Mouse (Mus musculus) hindbrain, embryonic 10.5 days (tissue): Measurements from ENCODE around the gene Sec24d. TPM values are rescaled to one million over a fixed set of nuclear protein-coding genes. Genes with fewer than 3 reads are reported as not detected.

Experiments used
- DNase-seq: peaks from one replicate; pipeline ENCODE4 v3.0.0-alpha.2; 2017; ENCODE audit warnings: low spot score
- H3K27ac ChIP-seq: fragments of 300-500 bp; sonication (generic); 2 replicates; pipeline ENCODE4 v1.5.1; 2016; ENCODE audit warnings: mild to moderate bottlenecking, moderate library complexity
- H3K27me3 ChIP-seq: fragments of 300-500 bp; sonication (generic); 2 replicates; pipeline ENCODE4 v1.6.1; 2016; ENCODE audit warnings: mild to moderate bottlenecking; ENCODE audit not compliant: poor library complexity, insufficient read depth, severe bottlenecking
- H3K36me3 ChIP-seq: fragments of 300-500 bp; sonication (generic); 2 replicates; pipeline ENCODE4 v1.6.1; 2016; ENCODE audit warnings: mild to moderate bottlenecking, moderate library complexity
- H3K4me1 ChIP-seq: fragments of 300-500 bp; sonication (generic); replicated peaks from 2 replicates; pipeline ENCODE4 v1.6.1; 2016; ENCODE audit warnings: mild to moderate bottlenecking
- H3K4me3 ChIP-seq: fragments of 300-500 bp; sonication (generic); 2 replicates; pipeline ENCODE4 v1.5.1; 2016; ENCODE audit warnings: mild to moderate bottlenecking, moderate library complexity
- H3K9me3 ChIP-seq: fragments of 300-500 bp; sonication (generic); 2 replicates; pipeline ENCODE4 v1.6.1; 2016; ENCODE audit warnings: mild to moderate bottlenecking, moderate library complexity
- WGBS: fragments of 180-500 bp; shearing (Covaris S2); methylation state at CpG from one replicate; pipeline ENCODE4 v1.1.7; 2016; 5-methylcytosine and 5-hydroxymethylcytosine counted together
- polyA plus RNA-seq: library from polyadenylated mRNA; unstranded; fragments of >200 nt; fragmentation: Nextera tagmentation; extraction: Ambion mirVana; gene quantifications from 2 replicates; pipeline ENCODE4 v1.2.1, GENCODE M21; 2016

Gene Sec24d
- polyA plus RNA-seq, 1 experiment from 2014 or later = 20.1 TPM

DNA sequence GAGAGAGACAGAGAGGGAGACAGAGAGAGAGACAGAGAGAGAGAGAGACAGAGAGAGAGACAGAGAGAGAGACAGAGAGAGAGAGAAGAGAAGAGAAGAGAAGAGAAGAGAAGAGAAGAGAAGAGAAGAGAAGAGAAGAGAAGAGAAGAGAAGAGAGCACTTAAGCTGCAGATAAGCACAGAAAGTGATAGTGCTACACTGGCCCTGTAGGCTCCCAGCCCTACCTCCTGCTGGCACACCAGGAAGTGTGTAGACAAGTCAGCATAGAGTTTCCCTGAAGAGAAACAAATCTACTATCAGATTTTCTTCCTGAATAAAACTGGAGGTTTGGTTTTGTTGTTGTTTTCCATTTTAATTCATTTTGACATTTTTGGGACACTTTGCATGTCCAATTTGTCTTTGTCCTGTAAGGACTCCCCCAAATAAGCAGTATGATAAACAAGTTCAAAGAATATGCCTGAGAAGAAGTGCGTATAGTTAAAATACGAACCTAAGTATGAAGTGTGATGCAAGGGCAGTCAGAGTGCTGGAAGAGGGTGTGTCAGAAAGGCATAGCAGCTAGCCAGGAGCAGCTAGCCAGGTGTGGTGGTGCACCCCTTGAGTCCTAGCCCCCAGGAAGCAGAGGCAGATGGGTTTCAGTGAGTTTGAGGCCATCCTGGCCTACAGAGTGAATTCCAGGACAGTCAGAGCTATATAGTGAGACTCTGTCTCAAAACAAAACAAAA, 65.2 kb downstream of the Sec24d start:
- Histone ChIP-seq H3K36me3 (no peaks in the 10 kb centered on the region), H3K27ac (no peak overlapping the region), H3K27me3 (no peaks in the 10 kb centered on the region), H3K4me3 (no peak overlapping the region), H3K9me3 (no peaks in the 10 kb centered on the region), H3K4me1 (0 out of 2 replicates have a peak, but pooled peaks cover 5% of the 10 kb centered on the region)
- no peak for DNase-seq
- WGBS = 87% methylated on average over 2 of the region's 2 CpGs

DNA sequence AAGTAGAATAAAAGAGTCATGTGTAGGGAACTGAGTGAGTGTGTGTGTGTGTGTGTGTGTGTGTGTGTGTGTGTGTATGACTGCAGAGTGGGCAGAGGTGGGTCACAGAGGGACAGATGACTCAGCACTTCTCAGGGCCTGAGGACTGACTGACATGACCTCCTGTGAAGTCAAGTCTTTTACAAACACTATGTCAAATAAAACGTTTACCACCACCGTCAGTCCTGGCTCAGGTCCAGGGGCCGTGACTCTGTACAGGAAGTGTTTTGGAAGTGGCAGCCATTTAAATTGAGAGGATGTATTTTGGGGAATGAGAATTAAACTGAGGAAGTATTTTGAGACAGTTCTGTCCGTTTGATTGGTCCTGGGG, 65.8 kb downstream of the Sec24d start:
- no peak overlapping the region for H3K4me3 ChIP-seq
- H3K27ac ChIP-seq = no peak overlapping the region
- WGBS = 49% methylated on average over 4 of the region's 4 CpGs
- H3K4me1 ChIP-seq = 0 out of 2 replicates have a peak, but pooled peaks cover 5% of the 10 kb centered on the region
- no peaks in the 10 kb centered on the region for H3K27me3 ChIP-seq
- H3K36me3 ChIP-seq = no peaks in the 10 kb centered on the region
- DNase-seq = no peak
- no peaks in the 10 kb centered on the region for H3K9me3 ChIP-seq

DNA sequence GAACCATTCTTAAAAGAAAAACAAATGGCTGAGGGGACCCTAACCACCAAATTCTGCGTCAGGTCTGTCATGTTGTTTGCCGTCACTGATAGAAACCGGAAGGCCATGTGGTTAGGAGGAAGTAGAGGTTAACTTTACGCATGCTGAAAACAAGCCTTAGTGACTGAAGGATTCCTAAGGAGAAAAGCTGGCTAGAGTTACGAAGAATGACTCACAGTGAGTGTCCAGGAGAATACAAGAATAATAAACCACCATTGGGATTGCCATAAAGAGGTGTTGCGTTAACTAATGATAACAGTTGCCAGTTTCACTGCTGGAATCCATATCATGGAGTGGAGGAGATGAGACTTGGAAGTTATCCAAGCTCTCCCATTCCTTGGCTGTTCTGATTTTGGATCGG, 67.7 kb downstream of the Sec24d start:
- H3K9me3 ChIP-seq = no peaks in the 10 kb centered on the region
- 0 out of 2 replicates have a peak, but pooled peaks cover 5% of the 10 kb centered on the region for H3K4me1 ChIP-seq
- DNase-seq = no peak
- no peak overlapping the region for H3K4me3 ChIP-seq
- no peaks in the 10 kb centered on the region for H3K27me3 ChIP-seq
- WGBS = 84% methylated on average over 7 of the region's 7 CpGs
- H3K36me3 ChIP-seq = no peaks in the 10 kb centered on the region
- no peak overlapping the region for H3K27ac ChIP-seq

DNA sequence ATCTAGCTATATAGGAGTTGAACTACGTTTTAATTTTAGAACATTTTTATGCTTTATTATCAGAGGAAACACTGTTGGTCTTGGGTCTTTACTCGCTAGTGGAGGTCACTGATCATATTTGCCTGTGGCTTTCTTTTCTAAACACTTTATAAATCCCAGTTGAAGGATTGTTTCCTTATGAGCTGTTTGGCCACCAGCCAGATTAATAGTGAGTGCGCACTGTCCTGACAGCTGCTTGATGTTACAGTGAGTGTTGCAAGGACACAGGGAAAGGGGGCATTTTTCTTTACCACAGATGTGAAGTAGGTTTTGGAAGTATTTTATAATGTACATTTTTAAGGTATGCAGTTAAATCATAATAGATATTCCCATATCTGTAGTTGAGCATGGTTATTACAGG, 68.2 kb downstream of the Sec24d start:
- DNase-seq = no peak
- 85% methylated on average over 3 of the region's 3 CpGs for WGBS
- no peaks in the 10 kb centered on the region for H3K9me3 ChIP-seq
- H3K27ac ChIP-seq = no peak overlapping the region
- no peak overlapping the region for H3K4me3 ChIP-seq
- no peaks in the 10 kb centered on the region for H3K36me3 ChIP-seq
- H3K27me3 ChIP-seq = no peaks in the 10 kb centered on the region
- H3K4me1 ChIP-seq = 0 out of 2 replicates have a peak, but pooled peaks cover 5% of the 10 kb centered on the region

DNA sequence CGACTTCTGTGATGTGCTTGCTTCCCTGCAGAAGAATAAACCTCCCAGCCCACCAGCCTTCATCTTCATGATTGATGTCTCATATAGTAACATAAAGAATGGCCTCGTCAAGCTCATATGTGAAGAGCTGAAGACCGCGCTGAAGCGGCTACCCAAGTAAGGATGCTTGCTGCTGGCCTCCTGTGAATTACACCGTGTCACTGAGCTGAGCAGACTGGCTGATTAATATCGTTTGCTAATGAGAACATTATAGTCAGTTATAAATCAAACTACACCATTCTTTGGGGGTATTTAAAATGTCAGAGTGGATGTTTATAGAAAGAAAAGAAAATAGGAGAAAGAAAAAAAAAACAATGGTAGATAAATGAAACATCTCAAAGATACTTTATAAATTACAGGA, 69.2 kb downstream of the Sec24d start:
- H3K27me3 ChIP-seq = no peaks in the 10 kb centered on the region
- H3K4me3 ChIP-seq = no peak overlapping the region
- no peak overlapping the region for H3K27ac ChIP-seq
- no peaks in the 10 kb centered on the region for H3K9me3 ChIP-seq
- no peak for DNase-seq
- 86% methylated on average over 7 of the region's 7 CpGs for WGBS
- H3K36me3 ChIP-seq = no peaks in the 10 kb centered on the region
- 0 out of 2 replicates have a peak, but pooled peaks cover 5% of the 10 kb centered on the region for H3K4me1 ChIP-seq

DNA sequence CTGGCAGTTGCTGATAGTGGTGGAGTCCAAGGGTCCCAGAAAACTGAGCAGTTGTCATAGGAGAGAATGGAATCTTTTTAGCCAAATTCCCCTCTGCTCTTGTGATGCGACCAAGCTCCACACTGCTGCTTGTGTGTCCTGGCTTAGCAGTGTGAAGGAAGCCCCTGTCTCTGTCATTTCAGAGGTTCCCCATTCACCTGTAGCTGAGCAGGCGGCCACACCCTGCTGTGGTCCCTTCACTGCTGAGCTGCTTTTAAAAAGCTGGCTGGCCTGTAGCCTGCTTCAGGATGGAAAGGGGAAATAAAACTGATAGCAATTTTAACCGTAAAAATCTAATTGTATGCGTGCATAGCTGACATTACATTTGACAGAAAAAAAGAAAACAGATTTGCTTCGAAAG, 69.7 kb downstream of the Sec24d start:
- no peak overlapping the region for H3K27ac ChIP-seq
- H3K4me3 ChIP-seq = no peak overlapping the region
- H3K4me1 ChIP-seq = 0 out of 2 replicates have a peak, but pooled peaks cover 5% of the 10 kb centered on the region
- H3K36me3 ChIP-seq = no peaks in the 10 kb centered on the region
- no peaks in the 10 kb centered on the region for H3K27me3 ChIP-seq
- no peak for DNase-seq
- H3K9me3 ChIP-seq = no peaks in the 10 kb centered on the region
- WGBS = 78% methylated on average over 5 of the region's 5 CpGs

DNA sequence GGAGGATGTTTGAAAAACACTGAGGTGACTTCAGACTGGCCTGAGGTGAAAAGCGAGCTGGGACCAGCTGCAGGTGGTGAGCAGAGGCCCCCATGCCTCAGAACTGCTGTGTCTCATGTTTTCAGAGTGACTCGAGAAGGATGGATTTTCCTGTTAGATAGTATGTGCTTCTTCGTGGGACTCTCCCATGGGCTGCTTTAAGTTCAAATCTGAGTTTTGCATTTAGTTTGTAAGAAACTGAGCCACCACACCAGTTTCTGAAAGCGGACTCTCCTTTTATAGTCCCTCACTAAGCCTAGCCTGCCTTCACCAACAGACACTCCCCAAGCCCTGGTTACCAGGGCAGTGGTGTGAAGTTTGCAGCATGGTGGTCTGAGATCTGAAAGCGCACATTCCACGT, 70.6 kb downstream of the Sec24d start:
- DNase-seq = no peak
- H3K27me3 ChIP-seq = no peaks in the 10 kb centered on the region
- H3K36me3 ChIP-seq = no peaks in the 10 kb centered on the region
- H3K4me1 ChIP-seq = 0 out of 2 replicates have a peak, but pooled peaks cover 3% of the 10 kb centered on the region
- 74% methylated on average over 6 of the region's 6 CpGs for WGBS
- no peak overlapping the region for H3K4me3 ChIP-seq
- no peak overlapping the region for H3K27ac ChIP-seq
- no peaks in the 10 kb centered on the region for H3K9me3 ChIP-seq

DNA sequence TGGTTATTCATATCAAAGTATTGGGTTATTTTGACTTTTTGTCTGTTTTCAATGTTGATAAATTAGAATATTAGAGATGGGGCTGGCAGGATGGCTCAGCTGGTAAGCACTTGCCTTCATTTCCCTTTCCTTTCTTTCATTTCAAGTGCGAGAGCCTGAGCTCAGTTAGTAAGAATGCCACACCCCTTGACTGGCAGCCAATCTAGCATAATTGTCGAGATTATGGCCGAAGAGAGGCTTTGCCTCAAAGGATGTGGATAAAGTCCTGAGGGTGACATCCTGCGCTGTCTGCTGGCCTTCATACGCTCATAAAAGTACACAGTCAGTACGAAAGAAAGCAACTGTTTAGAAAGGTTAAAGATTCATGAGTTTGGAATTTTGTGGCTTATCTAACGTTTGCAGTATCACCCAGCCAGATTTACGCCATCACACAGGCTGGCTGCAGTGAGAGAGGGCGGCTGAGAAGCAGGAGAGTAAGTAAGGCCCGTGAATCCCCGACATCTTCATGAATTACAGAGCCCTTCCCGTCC, 71.5 kb downstream of the Sec24d start:
- WGBS = 85% methylated on average over 12 of the region's 12 CpGs
- H3K9me3 ChIP-seq = no peaks in the 10 kb centered on the region
- no peak for DNase-seq
- no peak overlapping the region for H3K4me3 ChIP-seq
- no peak overlapping the region for H3K27ac ChIP-seq
- H3K4me1 ChIP-seq = no peaks in the 10 kb centered on the region
- no peaks in the 10 kb centered on the region for H3K27me3 ChIP-seq
- no peaks in the 10 kb centered on the region for H3K36me3 ChIP-seq

DNA sequence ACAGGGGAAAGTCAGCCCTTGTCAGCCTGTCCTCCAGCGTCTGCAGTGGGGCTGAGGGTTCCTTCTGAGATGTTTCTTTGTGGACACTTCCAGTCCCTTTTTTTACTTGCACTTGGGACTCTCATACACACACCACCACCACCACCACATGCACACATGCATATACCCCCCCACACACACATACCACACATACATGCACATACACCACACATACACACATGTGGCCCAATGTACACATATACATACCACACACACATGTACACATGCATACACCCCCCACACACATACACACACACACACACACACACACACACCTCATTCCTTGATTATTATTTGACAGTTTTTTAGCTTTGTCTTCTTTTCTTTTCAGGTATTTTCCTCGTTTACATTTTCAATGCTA, 73.8 kb downstream of the Sec24d start:
- Histone ChIP-seq H3K4me3 (no peak overlapping the region), H3K9me3 (no peaks in the 10 kb centered on the region), H3K4me1 (no peaks in the 10 kb centered on the region), H3K27me3 (no peaks in the 10 kb centered on the region), H3K36me3 (no peaks in the 10 kb centered on the region), H3K27ac (no peak overlapping the region)
- DNase-seq = no peak
- WGBS = 85% methylated on average over 2 of the region's 2 CpGs

DNA sequence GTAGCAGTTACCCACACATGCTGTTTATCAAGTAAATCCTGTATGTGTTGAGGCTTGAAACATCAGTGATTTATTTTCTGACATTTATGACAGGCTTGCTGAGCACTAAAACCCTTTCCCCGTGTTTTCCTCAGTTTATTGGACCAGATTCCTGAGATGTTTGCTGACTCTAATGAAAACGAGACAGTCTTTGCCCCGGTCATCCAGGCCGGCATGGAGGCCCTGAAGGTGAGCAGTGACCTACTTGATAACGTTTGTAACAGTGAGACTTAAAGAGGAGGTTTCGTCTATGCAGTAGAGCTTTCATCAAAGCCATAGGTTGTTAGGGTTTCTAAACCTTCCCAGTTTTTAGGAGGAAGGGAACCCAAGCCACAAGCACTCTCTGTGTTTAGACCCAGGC, 76.4 kb downstream of the Sec24d start:
- Histone ChIP-seq H3K36me3 (no peaks in the 10 kb centered on the region), H3K27me3 (no peaks in the 10 kb centered on the region), H3K4me1 (no peaks in the 10 kb centered on the region), H3K4me3 (no peak overlapping the region), H3K27ac (no peak overlapping the region), H3K9me3 (no peaks in the 10 kb centered on the region)
- WGBS = 84% methylated on average over 6 of the region's 6 CpGs
- DNase-seq = no peak

DNA sequence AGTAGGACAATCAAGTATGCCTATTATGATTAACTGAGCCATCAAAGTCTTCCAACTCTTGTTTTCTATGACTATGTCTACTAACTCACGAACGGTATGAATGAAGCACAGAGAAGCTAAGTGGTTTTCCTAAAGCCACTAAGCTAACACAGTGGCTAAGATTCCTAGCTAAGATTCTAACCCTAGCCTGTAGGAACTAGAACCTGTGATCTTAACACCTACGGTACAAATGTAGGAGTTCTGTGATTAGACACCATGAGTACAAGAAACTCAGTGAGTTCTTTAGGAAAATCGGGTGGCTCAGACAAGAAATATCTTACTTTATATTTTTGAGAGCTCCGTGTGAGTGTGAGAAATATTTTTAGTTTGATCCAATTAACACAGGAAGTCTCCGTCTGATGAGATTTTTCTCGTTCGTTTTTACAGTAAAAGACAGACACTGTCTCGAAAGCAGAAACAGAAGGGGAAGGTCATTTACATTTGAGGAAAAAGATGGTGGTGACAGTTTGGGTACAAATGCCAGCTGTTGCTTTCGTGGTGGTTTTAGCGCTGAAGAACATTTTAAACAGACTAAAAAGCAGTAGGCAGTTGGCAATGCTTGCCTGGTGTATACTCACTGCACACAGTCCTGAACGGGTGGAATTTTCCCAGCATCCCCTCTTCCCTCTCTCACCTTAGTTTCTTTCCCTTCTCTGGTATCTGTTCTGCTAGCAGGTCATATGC, 81.0 kb downstream of the Sec24d start:
- no peak for DNase-seq
- Histone ChIP-seq H3K4me1 (no peaks in the 10 kb centered on the region), H3K36me3 (no peaks in the 10 kb centered on the region), H3K9me3 (no peaks in the 10 kb centered on the region), H3K27me3 (no peaks in the 10 kb centered on the region), H3K4me3 (no peak overlapping the region), H3K27ac (no peak overlapping the region)
- 92% methylated on average over 12 of the region's 12 CpGs for WGBS

DNA sequence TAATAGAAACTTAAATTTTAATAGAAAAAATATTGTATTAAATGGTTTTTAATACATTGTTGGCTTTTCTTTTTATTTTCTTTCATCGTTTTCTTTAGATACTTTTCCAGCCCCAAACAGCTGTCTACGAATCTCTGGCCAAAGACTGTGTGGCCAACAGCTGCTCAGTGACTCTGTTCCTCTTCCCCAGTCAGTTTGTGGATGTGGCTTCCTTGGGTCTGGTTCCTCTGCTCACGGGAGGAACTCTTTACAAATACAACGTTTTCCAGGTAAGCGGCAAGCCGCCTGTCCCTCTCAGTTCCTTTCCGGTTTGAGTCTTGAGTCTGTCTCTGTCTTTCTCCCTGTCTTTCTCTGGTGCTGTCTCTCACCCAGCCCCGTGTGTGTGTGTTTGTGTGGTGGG, 83.3 kb downstream of the Sec24d start:
- H3K27ac ChIP-seq = no peak overlapping the region
- no peaks in the 10 kb centered on the region for H3K27me3 ChIP-seq
- no peak overlapping the region for H3K4me3 ChIP-seq
- no peaks in the 10 kb centered on the region for H3K9me3 ChIP-seq
- no peaks in the 10 kb centered on the region for H3K4me1 ChIP-seq
- H3K36me3 ChIP-seq = no peaks in the 10 kb centered on the region
- WGBS = 88% methylated on average over 8 of the region's 8 CpGs
- DNase-seq = no peak

DNA sequence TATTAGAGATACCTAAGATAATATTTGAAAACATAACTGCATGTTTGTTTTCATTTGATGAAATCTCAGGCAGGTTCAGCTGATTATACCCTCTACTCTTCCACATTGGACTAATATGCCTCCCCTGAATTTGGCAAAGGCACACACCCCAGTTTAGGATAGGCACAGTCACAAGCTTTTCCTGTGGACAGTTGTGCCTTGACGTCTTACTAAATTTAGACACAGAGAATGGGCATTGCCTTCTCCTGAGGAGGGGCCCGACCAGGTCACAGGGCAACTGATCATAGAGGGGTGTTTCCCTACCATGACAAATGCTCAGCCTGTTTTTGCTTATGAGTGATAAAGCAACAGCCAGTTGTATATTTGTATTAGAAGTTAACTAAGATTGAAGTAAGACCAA, 84.3 kb downstream of the Sec24d start:
- WGBS = 83% methylated on average over 2 of the region's 2 CpGs
- DNase-seq = no peak

More for the DNA sequence above, 84.3 kb downstream of the Sec24d start:
- H3K27me3 ChIP-seq = no peaks in the 10 kb centered on the region
- H3K9me3 ChIP-seq = no peaks in the 10 kb centered on the region
- no peaks in the 10 kb centered on the region for H3K4me1 ChIP-seq
- no peak overlapping the region for H3K4me3 ChIP-seq
- no peaks in the 10 kb centered on the region for H3K36me3 ChIP-seq
- no peak overlapping the region for H3K27ac ChIP-seq
